Mouse (Mus musculus) C2C12 (cell line): ENCODE measurements around the gene Ear10. TPM values are rescaled to one million over a fixed set of nuclear protein-coding genes. Genes with fewer than 3 reads are reported as not detected.
A peak's percentile ranks its signal among the peaks of the same experiment; 100 is the strongest.
"Not testable (repeated sequence)": the region's sequence is repeated elsewhere in the genome, so short reads cannot be mapped to it uniquely, and the experiment has no call there.

Experiments used
- H3K27me3 ChIP-seq: one replicate; pipeline ENCODE4 v1.6.1; 2011; ENCODE audit not compliant: control insufficient read depth, insufficient read depth, insufficient read length
- H3K36me3 ChIP-seq: one replicate; pipeline ENCODE4 v1.6.1; 2011; ENCODE audit not compliant: control insufficient read depth, insufficient read depth
- H3K4me3 ChIP-seq: one replicate; pipeline ENCODE4 v1.5.1; 2011; ENCODE audit warnings: mild to moderate bottlenecking, control low read depth; ENCODE audit not compliant: poor library complexity, insufficient read depth, severe bottlenecking
- H3K79me2 ChIP-seq: one replicate; pipeline ENCODE4 v1.6.1; 2011; ENCODE audit not compliant: control insufficient read depth, insufficient read depth
- H3K79me3 ChIP-seq: one replicate; pipeline ENCODE4 v1.6.1; 2011; ENCODE audit warnings: low read depth, control low read depth
- H3ac ChIP-seq: one replicate; pipeline ENCODE3; 2011; ENCODE audit warnings: low read depth; ENCODE audit not compliant: control insufficient read depth, insufficient read length
- USF1 ChIP-seq: IDR thresholded peaks from one replicate; pipeline ENCODE4 v1.6.1; 2011; ENCODE audit warnings: low read depth, mild to moderate bottlenecking, control low read depth, moderate library complexity
- polyA plus RNA-seq: library from polyadenylated mRNA; unstranded; fragments of >200 nt; fragmentation: generic; extraction: Trizol; gene quantifications from one replicate; pipeline ENCODE4 v1.2.1, GENCODE M21; 2012; ENCODE audit warnings: missing spikeins

Gene Ear10
- polyA plus RNA-seq, 1 experiment = not detected

GRCm38 (mm10) chr14:43918214-43918613 lies 5.1 kb downstream of the Ear10 start:
- not testable (repeated sequence) for H3K79me3 ChIP-seq, H3K79me2 ChIP-seq, H3K27me3 ChIP-seq, H3K36me3 ChIP-seq, H3ac ChIP-seq, H3K4me3 ChIP-seq
- TF ChIP-seq USF1 = peak; percentile 38

GRCm38 (mm10) chr14:43898577-43898976 lies 24.8 kb downstream of the Ear10 start:
- H3K79me3 ChIP-seq, H3K4me3 ChIP-seq, H3K79me2 ChIP-seq, H3K36me3 ChIP-seq, H3K27me3 ChIP-seq, H3ac ChIP-seq: not testable (repeated sequence)

GRCm38 (mm10) chr14:43895357-43895756 lies 28.0 kb downstream of the Ear10 start:
- not testable (repeated sequence) for H3K36me3 ChIP-seq, H3K4me3 ChIP-seq, H3ac ChIP-seq, H3K27me3 ChIP-seq, H3K79me3 ChIP-seq, H3K79me2 ChIP-seq

- not testable (repeated sequence) for H3K36me3 ChIP-seq, H3K79me3 ChIP-seq, H3K4me3 ChIP-seq, H3K27me3 ChIP-seq, H3K79me2 ChIP-seq, H3ac ChIP-seq
These were observed 32.1 kb downstream of the Ear10 start for GRCm38 (mm10) chr14:43891288-43891687.

- H3ac ChIP-seq, H3K27me3 ChIP-seq, H3K4me3 ChIP-seq, H3K79me2 ChIP-seq, H3K36me3 ChIP-seq, H3K79me3 ChIP-seq: not testable (repeated sequence)
These were observed 37.1 kb downstream of the Ear10 start for GRCm38 (mm10) chr14:43886235-43886634.

- H3ac ChIP-seq, H3K27me3 ChIP-seq, H3K4me3 ChIP-seq, H3K36me3 ChIP-seq, H3K79me2 ChIP-seq, H3K79me3 ChIP-seq: not testable (repeated sequence)
These were observed 43.3 kb downstream of the Ear10 start for GRCm38 (mm10) chr14:43879966-43880545.

- not testable (repeated sequence) for H3K79me2 ChIP-seq, H3K79me3 ChIP-seq, H3ac ChIP-seq, H3K36me3 ChIP-seq, H3K4me3 ChIP-seq, H3K27me3 ChIP-seq
These were observed 45.6 kb downstream of the Ear10 start for GRCm38 (mm10) chr14:43877789-43878188.

GRCm38 (mm10) chr14:43875417-43875816 lies 47.9 kb downstream of the Ear10 start, which contains the start of gene Ear1:
Gene Ear1, minus strand, starts transcription at chr14:43875517.
- not testable (repeated sequence) for H3K36me3 ChIP-seq, H3K79me3 ChIP-seq, H3K79me2 ChIP-seq, H3K27me3 ChIP-seq, H3ac ChIP-seq, H3K4me3 ChIP-seq

- H3K79me3 ChIP-seq, H3K4me3 ChIP-seq, H3ac ChIP-seq, H3K36me3 ChIP-seq, H3K79me2 ChIP-seq, H3K27me3 ChIP-seq: not testable (repeated sequence)
These were observed 48.5 kb downstream of the Ear10 start for GRCm38 (mm10) chr14:43874862-43875261.

Other genes with a start within 250 kb of the Ear10 start
- gene Gm8165, start 246.4 kb downstream of the Ear10 start, polyA plus RNA-seq = not detected
- gene Gm7324, start 225.7 kb downstream of the Ear10 start, polyA plus RNA-seq = 0.74 TPM
- not detected for gene Gm16506, start 196.1 kb downstream of the Ear10 start, polyA plus RNA-seq
- gene Gm6526, start 175.7 kb downstream of the Ear10 start, polyA plus RNA-seq = 0.11 TPM
- gene Gm8180, start 138.8 kb downstream of the Ear10 start, polyA plus RNA-seq = not detected
- gene Ear1, start 48.0 kb downstream of the Ear10 start, polyA plus RNA-seq = not detected
- gene Gm8113, start 1.8 kb upstream of the Ear10 start, polyA plus RNA-seq = 1.2 TPM
- not detected for gene Ang5, start 33.5 kb upstream of the Ear10 start, polyA plus RNA-seq
- not detected for gene Ang6, start 78.7 kb upstream of the Ear10 start, polyA plus RNA-seq
- not detected for gene Ear2, start 179.1 kb upstream of the Ear10 start, polyA plus RNA-seq
- gene Gm3327, start 200.3 kb upstream of the Ear10 start, polyA plus RNA-seq = not detected